Mouse (Mus musculus): ENCODE data around the gene Gm11563. TPM values are rescaled to one million over a fixed set of nuclear protein-coding genes. Genes with fewer than 3 reads are reported as not detected.

Gm11563 gene
- total RNA-seq, 4 experiments from 2014 or later, result not detected

Other genes with a start within 250 kb of the Gm11563 start
- not detected for gene Krt12, start 236.7 kb downstream of the Gm11563 start, total RNA-seq (2022)
- under 1 TPM in 1 of 4 experiments, not detected in 3; 0.13 TPM for gene Krt20, start 220.8 kb downstream of the Gm11563 start, total RNA-seq (2022)
- gene Krt23, start 165.8 kb downstream of the Gm11563 start, total RNA-seq (2022), result under 1 TPM in 1 of 4 experiments, not detected in 3; 0.20 TPM
- gene Krt39, start 137.6 kb downstream of the Gm11563 start, total RNA-seq (2022), result not detected
- gene Krt40, start 115.8 kb downstream of the Gm11563 start, total RNA-seq (2022), result not detected
- not detected for gene Krtap3-3, start 108.1 kb downstream of the Gm11563 start, total RNA-seq (2022)
- not detected for gene Krtap3-2, start 102.1 kb downstream of the Gm11563 start, total RNA-seq (2022)
- gene Gm11939, start 99.5 kb downstream of the Gm11563 start, total RNA-seq (2022), result not detected
- gene Krtap3-1, start 92.3 kb downstream of the Gm11563 start, total RNA-seq (2022), result not detected
- not detected for gene Krtap1-5, start 77.9 kb downstream of the Gm11563 start, total RNA-seq (2022)
- not detected for gene Krtap1-4, start 75.3 kb downstream of the Gm11563 start, total RNA-seq (2022)
- gene Krtap1-3, start 67.6 kb downstream of the Gm11563 start, total RNA-seq (2022), result not detected
- gene Krtap9-3, start 60.9 kb downstream of the Gm11563 start, total RNA-seq (2022), result not detected
- gene Gm11938, start 55.7 kb downstream of the Gm11563 start, total RNA-seq (2022), result not detected
- not detected for gene Gm11937, start 48.8 kb downstream of the Gm11563 start, total RNA-seq (2022)
- not detected for gene Krtap2-4, start 44.1 kb downstream of the Gm11563 start, total RNA-seq (2022)
- gene Gm11562, start 38.5 kb downstream of the Gm11563 start, total RNA-seq (2022), result not detected
- not detected for gene Krtap4-1, start 30.7 kb downstream of the Gm11563 start, total RNA-seq (2022)
- gene Krtap4-2, start 23.9 kb downstream of the Gm11563 start, total RNA-seq (2022), result not detected
- gene Krtap4-7, start 14.9 kb downstream of the Gm11563 start, total RNA-seq (2022), result not detected
- not detected for gene Gm11555, start 8.7 kb downstream of the Gm11563 start, total RNA-seq (2022)
- gene Krtap4-6, start 7.0 kb upstream of the Gm11563 start, total RNA-seq (2022), result not detected
- not detected for gene Gm14190, start 31.8 kb upstream of the Gm11563 start, total RNA-seq (2022)
- not detected for gene Gm14180, start 75.3 kb upstream of the Gm11563 start, total RNA-seq (2022)
- gene Gm11595, start 114.0 kb upstream of the Gm11563 start, total RNA-seq (2022), result not detected
- gene Krtap4-8, start 121.7 kb upstream of the Gm11563 start, total RNA-seq (2022), result not detected
- gene Krtap4-9, start 126.2 kb upstream of the Gm11563 start, total RNA-seq (2022), result not detected
- not detected for gene Gm11596, start 134.5 kb upstream of the Gm11563 start, total RNA-seq (2022)
- gene Gm11569, start 140.0 kb upstream of the Gm11563 start, total RNA-seq (2022), result not detected
- not detected for gene Gm11554, start 145.5 kb upstream of the Gm11563 start, total RNA-seq (2022)
- not detected for gene Krtap4-13, start 150.9 kb upstream of the Gm11563 start, total RNA-seq (2022)
- gene Gm11564, start 156.7 kb upstream of the Gm11563 start, total RNA-seq (2022), result not detected
- not detected for gene 2300003K06Rik, start 179.1 kb upstream of the Gm11563 start, total RNA-seq (2022)
- gene Krtap4-16, start 192.6 kb upstream of the Gm11563 start, total RNA-seq (2022), result not detected
- gene Gm11568, start 199.0 kb upstream of the Gm11563 start, total RNA-seq (2022), result not detected
- not detected for gene Gm11559, start 205.5 kb upstream of the Gm11563 start, total RNA-seq (2022)
- not detected for gene Krtap9-1, start 214.4 kb upstream of the Gm11563 start, total RNA-seq (2022)
- gene Gm11567, start 220.2 kb upstream of the Gm11563 start, total RNA-seq (2022), result not detected
- gene Krtap31-1, start 249.0 kb upstream of the Gm11563 start, total RNA-seq (2022), result not detected

All from adrenal gland, adult 8-10 months (tissue).